Mouse (Mus musculus) small intestine, adult 2 months (tissue): Measurements from ENCODE around the gene Snx32.

Source experiments
- CTCF ChIP-seq: fragments of 200-500 bp; IDR thresholded peaks from 2 replicates; pipeline ENCODE4 v1.5.1; 2012; ENCODE audit warnings: low read depth, mild to moderate bottlenecking, control low read depth, inconsistent platforms, low read length, moderate library complexity, mixed read lengths; ENCODE audit not compliant: insufficient replicate concordance, insufficient read length; ENCODE audit errors: extremely low read depth
- POLR2A ChIP-seq: fragments of 200-500 bp; IDR thresholded peaks from 2 replicates; pipeline ENCODE4 v1.6.1; 2012; ENCODE audit warnings: low read depth, mild to moderate bottlenecking, control low read depth, inconsistent platforms, low read length, moderate library complexity

DNA sequence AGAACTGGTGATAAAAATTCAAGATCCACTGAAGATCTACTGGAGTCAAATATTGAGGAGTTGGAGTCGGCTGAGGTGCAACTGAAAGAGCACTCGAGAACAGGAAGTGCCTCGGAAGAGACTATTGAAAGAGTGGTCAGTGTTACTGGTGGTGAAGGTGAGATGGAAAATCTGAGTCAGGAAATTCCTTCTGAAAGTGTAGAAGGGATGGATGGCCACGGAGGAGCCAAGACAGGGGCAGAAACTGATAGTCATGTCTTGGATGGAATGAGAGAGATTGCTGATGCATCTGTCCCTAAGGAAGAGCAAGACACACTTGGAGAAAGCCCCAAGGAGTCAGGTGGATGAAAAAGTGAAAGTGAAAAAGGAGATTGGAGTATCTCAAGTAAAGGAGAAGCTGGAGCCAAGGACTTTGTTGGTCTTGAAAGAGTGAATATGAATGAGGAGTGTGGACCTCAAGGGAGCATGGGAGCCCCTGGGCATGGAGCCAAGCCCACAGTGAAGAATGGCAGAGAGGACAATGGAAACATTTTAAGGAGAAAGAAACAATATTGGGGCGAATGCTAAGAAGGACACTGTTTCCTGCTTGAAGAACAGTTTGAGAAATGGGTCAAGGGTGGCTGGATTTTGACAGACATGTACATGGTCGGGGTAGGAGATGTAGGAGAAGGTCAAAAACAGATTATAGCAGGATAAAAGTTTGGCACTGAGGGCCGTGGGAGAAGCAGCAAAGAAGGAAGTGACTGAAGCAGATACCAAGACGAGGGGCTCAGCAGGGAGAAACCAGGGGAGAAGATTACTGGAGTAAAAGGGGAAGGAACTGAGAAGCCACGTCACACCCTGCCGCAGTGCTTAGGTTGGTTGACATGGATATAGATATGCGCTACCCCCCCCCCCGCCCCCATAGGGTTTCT lies 2.0 kb upstream of the Snx32 start:
- TF ChIP-seq POLR2A: no peak
- no peak for TF ChIP-seq CTCF
